Mouse (Mus musculus) spleen, postnatal 14 days (tissue): Measurements from ENCODE around the gene Gm7861.
"Not testable (repeated sequence)": the region's sequence is repeated elsewhere in the genome, so short reads cannot be mapped to it uniquely, and the experiment has no call there.

ENCODE experiments used
- DNase-seq, 2 experiments: peaks; one replicate each; pipeline ENCODE4 v3.0.0; 2021 to 2022; ENCODE audit warnings: low spot score in 2 of 2

Gene Gm7861

GRCm38 (mm10) chr8:21594408-21594807 lies at the start of gene Gm7861:
Gene Gm7861, minus strand, starts transcription at chr8:21594508.
- DNase-seq: not testable (repeated sequence)

DNA sequence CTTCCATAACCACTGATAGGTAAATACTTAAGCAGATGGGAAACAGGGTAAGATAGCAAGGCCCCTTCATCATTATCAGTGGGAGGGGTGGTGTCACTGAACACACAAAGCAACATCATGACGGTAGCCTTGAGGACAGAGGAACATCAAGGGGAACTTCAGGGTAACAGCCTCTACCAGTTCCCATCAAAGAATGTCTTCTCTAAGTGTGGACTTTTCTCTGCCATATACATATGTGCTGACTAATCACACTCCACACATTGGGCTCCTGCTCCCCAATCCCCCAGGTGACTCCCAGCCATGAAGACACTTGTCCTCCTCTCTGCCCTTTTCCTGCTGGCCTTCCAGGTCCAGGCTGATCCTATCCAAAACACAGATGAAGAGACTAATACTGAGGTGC lies 23.6 kb upstream of the Gm7861 start, which contains the start of gene Defa26:
Gene Defa26 (plus strand): TSS at position 301 of the 400 bp plus-strand sequence.
- not testable (repeated sequence) for DNase-seq

DNA sequence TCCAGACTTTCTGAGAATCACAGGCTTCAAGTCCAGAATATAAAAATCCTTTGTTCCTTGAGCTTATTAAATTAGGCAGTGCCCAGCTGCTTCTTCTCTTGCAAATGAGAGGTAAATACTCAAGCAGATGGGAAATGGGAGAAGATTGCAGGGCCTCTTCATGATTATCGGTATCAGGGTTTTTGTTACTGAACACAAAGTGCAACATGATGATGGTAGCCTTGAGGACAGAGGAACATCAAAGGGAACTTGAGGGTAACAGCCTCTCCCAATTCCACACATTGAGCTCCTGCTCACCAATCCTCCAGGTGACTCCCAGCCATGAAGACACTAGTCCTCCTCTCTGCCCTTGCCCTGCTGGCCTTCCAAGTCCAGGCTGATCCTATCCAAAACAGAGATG lies 11.6 kb downstream of the Gm7861 start, which contains the start of gene Defa28:
Gene Defa28 (plus strand): TSS at position 301 of the 400 bp plus-strand sequence.
- DNase-seq: not testable (repeated sequence)

GRCm38 (mm10) chr8:21565086-21565485 lies 29.2 kb downstream of the Gm7861 start, which contains the start of gene Defa37:
Gene Defa37, plus strand, starts transcription at chr8:21565386.
- not testable (repeated sequence) for DNase-seq
